Mouse (Mus musculus) frontal cortex, adult (tissue): ENCODE results near the gene Mettl23.
"Not testable (repeated sequence)": the region's sequence is repeated elsewhere in the genome, so short reads cannot be mapped to it uniquely, and the experiment has no call there.

Experiments
- ATAC-seq: cut with Nextera tagmentation; 2 replicates; pipeline ENCODE4 v1.9.2; 2017; ENCODE audit warnings: mild to moderate bottlenecking, moderate library complexity, mixed read lengths; ENCODE audit not compliant: low TSS enrichment

Mettl23 gene

GRCm38 (mm10) chr11:116880839-116881238 lies 37.8 kb downstream of the Mettl23 start:
- ATAC-seq = 0 out of 2 replicates have a peak, but pooled peaks have one; percentile 56

- no peak; the same call in 1 of the 2 replicates for ATAC-seq
Measured at GRCm38 (mm10) chr11:116881440-116881839, 38.4 kb downstream of the Mettl23 start.

- ATAC-seq = no peak
Measured at GRCm38 (mm10) chr11:116882446-116882845, 39.4 kb downstream of the Mettl23 start.

- ATAC-seq = no peak
Measured at GRCm38 (mm10) chr11:116884061-116884460, 41.0 kb downstream of the Mettl23 start.

GRCm38 (mm10) chr11:116885275-116886151 lies 42.4 kb downstream of the Mettl23 start:
- ATAC-seq = peak; percentile 44; the same call in 1 of the 2 replicates

- no peak for ATAC-seq
Measured at GRCm38 (mm10) chr11:116887136-116887535, 44.1 kb downstream of the Mettl23 start.

- ATAC-seq = no peak
Measured at GRCm38 (mm10) chr11:116893532-116894442, 50.7 kb downstream of the Mettl23 start.

- no peak for ATAC-seq
Measured at GRCm38 (mm10) chr11:116895402-116895801, 52.3 kb downstream of the Mettl23 start.

GRCm38 (mm10) chr11:116899247-116899646 lies 56.2 kb downstream of the Mettl23 start:
- no peak for ATAC-seq

- not testable (repeated sequence) for ATAC-seq
Measured at GRCm38 (mm10) chr11:116902588-116902987, 59.5 kb downstream of the Mettl23 start.
